Mouse (Mus musculus) liver, embryonic 14.5 days (tissue): Measurements from ENCODE around the gene Hydin. TPM values are rescaled to one million over a fixed set of nuclear protein-coding genes. Genes with fewer than 3 reads are reported as not detected.

Experiments used
- ATAC-seq: fragments of 200-750 bp; cut with Nextera tagmentation; 2 replicates; pipeline ENCODE4 v1.8.0; 2017; ENCODE audit warnings: moderate number of reproducible peaks, mild to moderate bottlenecking, moderate library complexity; ENCODE audit not compliant: insufficient read depth
- DNase-seq, 3 experiments: peaks; one replicate each; pipeline ENCODE4 v3.0.0-alpha.2; 2012 to 2013; ENCODE audit warnings: low read depth in 3 of 3, low spot score in 3 of 3
- H3K27ac ChIP-seq: fragments of 300-500 bp; sonication (generic); 2 replicates; pipeline ENCODE4 v1.5.1; 2014; ENCODE audit warnings: moderate library complexity, mild to moderate bottlenecking, control low read depth, inconsistent platforms
- H3K27me3 ChIP-seq: fragments of 300-500 bp; sonication (generic); 2 replicates; pipeline ENCODE4 v1.6.1; 2014; ENCODE audit warnings: mild to moderate bottlenecking, low read length, moderate library complexity; ENCODE audit not compliant: control insufficient read depth, insufficient read depth
- H3K36me3 ChIP-seq: fragments of 300-500 bp; sonication (generic); replicated peaks from 2 replicates; pipeline ENCODE4 v1.6.1; 2014; ENCODE audit warnings: low read depth; ENCODE audit not compliant: control insufficient read depth, insufficient read depth
- H3K4me1 ChIP-seq, 2 experiments: fragments of 200-500 bp in 1 of 2; fragments of 300-500 bp in 1 of 2; sonication (generic) in 1 of 2; replicated peaks; 2 replicates each; pipeline ENCODE4 v1.6.1; 2012 to 2014; ENCODE audit warnings: antibody characterized with exemption in 1 of 2, inconsistent platforms in 1 of 2, low read length in 1 of 2; ENCODE audit not compliant: control insufficient read depth in 2 of 2, insufficient read depth in 2 of 2
- H3K4me2 ChIP-seq: fragments of 300-500 bp; sonication (generic); 2 replicates; pipeline ENCODE4 v1.6.1; 2014; ENCODE audit warnings: low read depth, mild to moderate bottlenecking, control low read depth, moderate library complexity
- H3K4me3 ChIP-seq, 2 experiments: fragments of 200-500 bp in 1 of 2; fragments of 300-500 bp in 1 of 2; sonication (generic) in 1 of 2; 2 replicates each; pipeline ENCODE4 v1.5.1; 2012 to 2014; ENCODE audit warnings: low read depth in 2 of 2, low read length in 2 of 2, mild to moderate bottlenecking in 2 of 2, control low read depth in 1 of 2, inconsistent platforms in 1 of 2, moderate library complexity in 1 of 2; ENCODE audit not compliant: insufficient read depth in 1 of 2
- H3K9ac ChIP-seq: fragments of 300-500 bp; sonication (generic); replicated peaks from 2 replicates; pipeline ENCODE4 v1.6.1; 2014; ENCODE audit warnings: mild to moderate bottlenecking, control low read depth, moderate library complexity
- H3K9me3 ChIP-seq: fragments of 300-500 bp; sonication (generic); 2 replicates; pipeline ENCODE4 v1.6.1; 2016; ENCODE audit warnings: low read length, mixed read lengths; ENCODE audit not compliant: control insufficient read depth
- CTCF ChIP-seq: IDR thresholded peaks from 2 replicates; pipeline ENCODE4 v1.5.1; 2016; ENCODE audit warnings: antibody characterized with exemption, low read depth, control low read depth
- EP300 ChIP-seq: IDR thresholded peaks from 2 replicates; pipeline ENCODE4 v1.6.1; 2016; ENCODE audit warnings: antibody characterized with exemption, low read depth
- WGBS: fragments of 180-500 bp; shearing (Covaris S2); extraction: QIAGEN DNeasy Blood & Tissue Kit; methylation state at CpG from one replicate; pipeline ENCODE4 v1.1.7; 2014; ENCODE audit not compliant: insufficient replicate concordance; 5-methylcytosine and 5-hydroxymethylcytosine counted together
- polyA plus RNA-seq, 2 experiments: library from polyadenylated mRNA; depleted of rRNA in 1 of 2; stranded (reverse) in 1 of 2; unstranded in 1 of 2; fragments of >200 nt; fragmentation: Nextera tagmentation in 1 of 2; extraction: Ambion mirVana in 1 of 2; gene quantifications; 2 replicates each; pipeline versions ENCODE4 v1.2.1 to v1.2.3; 2012 to 2014

The Hydin gene
- polyA plus RNA-seq, 2 experiments, result 0.03 to 0.10 TPM

DNA sequence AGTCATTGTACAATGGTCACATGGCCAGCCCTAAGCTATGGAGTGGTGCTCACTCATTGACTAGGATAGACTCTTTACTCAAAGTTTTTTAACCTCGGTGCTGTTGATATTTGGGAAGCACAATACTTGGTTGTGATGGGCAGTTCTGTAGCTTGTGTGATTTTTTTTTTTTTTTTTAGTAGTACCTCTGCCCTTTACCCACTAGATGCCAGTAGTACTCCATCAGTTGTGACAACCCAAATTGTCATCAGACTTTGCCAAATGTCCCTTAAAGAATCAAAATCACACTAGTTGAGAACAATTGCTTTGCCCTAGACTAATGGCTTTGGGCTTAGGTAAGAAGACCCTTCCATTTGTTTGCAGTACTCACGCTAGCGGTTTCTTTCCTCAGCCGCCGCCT lies 353.1 kb downstream of the Hydin start:
- H3K27ac ChIP-seq, result no peak overlapping the region
- H3K9ac ChIP-seq, result no peak overlapping the region
- DNase-seq, result no peak
- no peaks in the 10 kb centered on the region for H3K27me3 ChIP-seq
- peak overlapping the region in 1 of 2 experiments; percentile 87; a peak in 2 of 4 replicates for H3K4me3 ChIP-seq
- 80% methylated on average over 5 of the region's 5 CpGs for WGBS
- ATAC-seq, result no peak
- no peak for TF ChIP-seq CTCF
- no peak for TF ChIP-seq EP300
- H3K4me1 ChIP-seq, result peaks cover 8 to 13% of the 10 kb centered on the region in 2 experiments
- no peaks in the 10 kb centered on the region for H3K36me3 ChIP-seq
- H3K9me3 ChIP-seq, result no peaks in the 10 kb centered on the region
- H3K4me2 ChIP-seq, result peak overlapping the region; percentile 77

DNA sequence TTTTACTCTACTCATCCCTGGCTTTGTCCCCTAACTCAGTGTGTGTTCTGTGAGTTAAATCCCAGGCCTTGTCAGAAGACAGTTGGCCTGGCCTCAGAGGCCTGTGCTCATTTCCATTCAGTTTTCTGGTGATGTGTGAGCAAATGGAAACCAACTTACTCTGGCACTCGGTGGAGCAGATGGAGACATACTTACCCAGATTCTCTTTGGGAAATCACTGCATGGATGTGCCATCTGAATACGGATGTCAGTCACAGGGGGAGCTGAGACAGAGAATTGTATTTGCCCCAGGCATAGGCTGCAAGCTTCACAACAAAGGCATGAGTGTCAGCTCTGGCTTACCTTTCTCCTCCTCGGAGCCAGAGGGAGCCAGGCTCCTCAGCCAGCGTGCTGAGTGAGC lies 359.7 kb downstream of the Hydin start:
- Histone ChIP-seq H3K4me3 (no peak overlapping the region), H3K4me2 (no peak overlapping the region), H3K4me1 (no peaks in the 10 kb centered on the region), H3K27me3 (no peaks in the 10 kb centered on the region), H3K9me3 (no peaks in the 10 kb centered on the region), H3K36me3 (no peaks in the 10 kb centered on the region), H3K27ac (no peak overlapping the region), H3K9ac (no peak overlapping the region)
- DNase-seq, result no peak
- WGBS, result 70% methylated on average over 4 of the region's 4 CpGs
- ATAC-seq, result no peak
- TF ChIP-seq EP300 (no peak), CTCF (no peak)

DNA sequence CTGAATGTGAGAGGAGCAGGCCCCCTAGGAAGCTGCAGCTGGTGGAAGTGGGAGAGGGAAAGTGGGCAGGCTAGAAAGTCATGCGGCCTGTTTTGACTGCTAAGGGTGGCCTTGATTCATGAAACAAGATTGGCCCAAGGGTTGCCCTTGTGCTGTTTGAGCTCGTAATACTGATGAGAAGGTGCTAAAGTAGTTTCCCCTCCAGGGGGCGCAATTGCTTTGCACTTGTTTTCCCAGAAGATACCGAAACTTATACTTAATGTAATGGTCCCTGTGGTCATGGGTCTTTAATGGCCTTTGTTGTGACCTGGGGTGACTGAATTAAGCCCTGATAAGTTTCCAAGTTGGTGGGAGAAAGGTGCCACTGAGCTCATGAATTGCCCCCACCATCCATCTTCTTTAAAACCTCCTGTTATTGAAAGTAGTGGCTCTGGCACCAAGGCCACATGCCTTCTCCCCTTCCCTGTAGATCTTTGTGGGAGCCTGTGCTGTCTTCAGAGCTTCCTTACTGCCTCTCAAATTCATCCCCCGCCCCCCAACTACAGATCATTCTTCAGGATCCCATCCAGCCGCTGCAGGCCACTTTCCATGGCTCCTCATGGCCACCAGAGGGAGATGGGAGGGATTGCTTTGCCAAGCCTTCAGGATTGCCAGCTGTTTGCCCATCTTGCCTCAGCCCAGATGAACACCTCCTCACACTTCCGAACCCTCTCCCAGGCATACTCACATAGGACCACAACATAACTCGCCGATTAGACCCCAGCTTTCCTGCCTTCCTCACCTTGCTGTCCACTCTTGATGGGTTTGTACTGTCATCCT lies 362.7 kb downstream of the Hydin start:
- 73% methylated on average over 9 of the region's 9 CpGs for WGBS

DNA sequence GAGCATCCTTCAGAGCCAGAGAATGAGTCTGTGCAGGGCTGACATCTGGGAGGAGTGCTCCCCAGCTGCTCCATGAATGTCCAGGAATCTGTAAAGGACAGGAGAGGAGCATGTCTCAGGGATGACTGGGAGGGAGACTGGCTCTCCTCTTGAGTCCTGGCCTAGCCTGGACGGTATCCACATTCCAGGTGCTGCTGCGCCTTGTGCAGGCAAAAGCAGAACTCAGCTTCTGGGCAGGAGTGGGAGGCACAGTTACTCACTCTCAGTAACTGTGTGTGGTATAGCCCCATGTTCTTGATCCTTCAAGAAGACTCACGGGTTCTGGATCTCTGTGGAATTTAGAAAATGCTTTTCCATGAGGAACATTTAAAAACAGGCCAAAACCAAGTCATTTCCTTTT lies 363.3 kb downstream of the Hydin start:
- H3K9me3 ChIP-seq, result no peaks in the 10 kb centered on the region
- H3K9ac ChIP-seq, result no peak overlapping the region
- no peaks in the 10 kb centered on the region for H3K4me1 ChIP-seq
- DNase-seq (no peak), ATAC-seq (no peak)
- no peaks in the 10 kb centered on the region; the same call in none of the 2 replicates for H3K36me3 ChIP-seq
- 73% methylated on average over 3 of the region's 3 CpGs for WGBS
- H3K4me3 ChIP-seq, result no peak overlapping the region
- TF ChIP-seq CTCF (no peak), EP300 (no peak)
- no peak overlapping the region for H3K4me2 ChIP-seq
- H3K27ac ChIP-seq, result no peak overlapping the region
- H3K27me3 ChIP-seq, result no peaks in the 10 kb centered on the region

More for the DNA sequence above, 362.7 kb downstream of the Hydin start:
- Histone ChIP-seq H3K4me1 (no peaks in the 10 kb centered on the region), H3K36me3 (no peaks in the 10 kb centered on the region; the same call in 1 of the 2 replicates), H3K9me3 (no peaks in the 10 kb centered on the region), H3K27ac (no peak overlapping the region), H3K9ac (no peak overlapping the region), H3K4me2 (no peak overlapping the region), H3K27me3 (no peaks in the 10 kb centered on the region), H3K4me3 (no peak overlapping the region)
- ATAC-seq (no peak), DNase-seq (peak in 2 of 3 experiments; percentile 38 to 43)
- TF ChIP-seq EP300, result no peak
- TF ChIP-seq CTCF, result peak; percentile 67

DNA sequence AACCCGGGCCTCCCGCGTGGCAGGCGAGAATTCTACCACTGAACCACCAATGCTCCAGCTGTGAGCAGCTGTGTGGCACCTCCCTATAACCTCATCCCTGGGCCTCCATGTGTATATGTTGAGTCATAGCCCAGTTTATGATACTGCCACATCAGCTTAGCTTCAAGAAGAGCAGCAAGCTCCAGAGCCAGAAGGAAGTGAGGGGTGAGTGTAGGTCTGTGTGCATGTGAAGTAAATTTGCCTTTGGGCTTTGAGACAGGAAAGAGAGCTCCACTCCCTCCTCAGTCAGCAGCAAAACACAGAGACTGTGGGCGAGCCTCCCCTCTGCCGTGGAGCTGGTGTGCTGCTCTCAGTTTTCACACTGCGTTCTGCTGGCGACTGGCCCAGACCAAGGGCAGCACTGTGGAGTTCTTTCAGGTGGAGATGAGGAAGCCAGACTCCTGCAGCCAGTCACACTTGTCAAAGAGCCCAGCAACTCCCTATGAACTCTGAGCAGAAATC lies 363.8 kb downstream of the Hydin start:
- no peaks in the 10 kb centered on the region; the same call in none of the 2 replicates for H3K36me3 ChIP-seq
- H3K4me3 ChIP-seq, result no peak overlapping the region
- no peak overlapping the region for H3K27ac ChIP-seq
- TF ChIP-seq EP300 (no peak), CTCF (no peak)
- H3K4me2 ChIP-seq, result no peak overlapping the region
- DNase-seq (no peak), ATAC-seq (no peak)
- WGBS, result 82% methylated on average over 8 of the region's 8 CpGs
- H3K9me3 ChIP-seq, result no peaks in the 10 kb centered on the region
- no peaks in the 10 kb centered on the region for H3K27me3 ChIP-seq
- H3K9ac ChIP-seq, result no peak overlapping the region
- H3K4me1 ChIP-seq, result no peaks in the 10 kb centered on the region
